Mouse (Mus musculus): ENCODE results near the gene Prtg. TPM values are rescaled to one million over a fixed set of nuclear protein-coding genes. Genes with fewer than 3 reads are reported as not detected.

Prtg gene
- polyA plus RNA-seq, 1 experiment from 2014 or later, result 0.52 TPM

Other genes with a start within 250 kb of the Prtg start
- gene Nedd4, start 144.5 kb upstream of the Prtg start, polyA plus RNA-seq (2015; fragmentation: Nextera tagmentation; extraction: Ambion mirVana), result 462 and 512 TPM in 2 replicates
- gene Pygo1, start 118.8 kb downstream of the Prtg start, polyA plus RNA-seq (2015; fragmentation: Nextera tagmentation; extraction: Ambion mirVana), result 2.7 and 2.9 TPM in 2 replicates
- 0.73 and 0.86 TPM in 2 replicates for gene Dyx1c1, start 151.9 kb downstream of the Prtg start, polyA plus RNA-seq (2015; fragmentation: Nextera tagmentation; extraction: Ambion mirVana)
- not detected in 2 replicates for gene Gm44503, start 152.0 kb downstream of the Prtg start, polyA plus RNA-seq (2015; fragmentation: Nextera tagmentation; extraction: Ambion mirVana)
- gene Ccpg1os, start 178.5 kb downstream of the Prtg start, polyA plus RNA-seq (2015; fragmentation: Nextera tagmentation; extraction: Ambion mirVana), result 11.8 and 12.0 TPM in 2 replicates
- 25.0 and 25.4 TPM in 2 replicates for gene Ccpg1, start 178.6 kb downstream of the Prtg start, polyA plus RNA-seq (2015; fragmentation: Nextera tagmentation; extraction: Ambion mirVana)
- gene Pigb, start 233.5 kb downstream of the Prtg start, polyA plus RNA-seq (2015; fragmentation: Nextera tagmentation; extraction: Ambion mirVana), result 14.0 and 14.9 TPM in 2 replicates
- gene Rab27a, start 238.0 kb downstream of the Prtg start, polyA plus RNA-seq (2015; fragmentation: Nextera tagmentation; extraction: Ambion mirVana), result 7.9 and 9.0 TPM in 2 replicates

All from intestine, embryonic 15.5 days (tissue).